Mouse (Mus musculus): ENCODE data around the gene Rec8. TPM values are rescaled to one million over a fixed set of nuclear protein-coding genes. Genes with fewer than 3 reads are reported as not detected.
A peak's percentile ranks its signal among the peaks of the same experiment; 100 is the strongest.

The Rec8 gene
- polyA plus RNA-seq, 1 experiment from 2014 or later = 2.6 TPM

GRCm38 (mm10) chr14:55589771-55590448, 27.9 kb upstream of the Rec8 start:
- Histone ChIP-seq H3K4me3 (replicated peaks; ENCODE audit: low read depth, low read length) (peak overlapping the region; percentile 90), H3K4me1 (ENCODE audit: control insufficient read depth, insufficient read depth, low read length) (peaks cover 18% of the 10 kb centered on the region), H3K4me2 (ENCODE audit: low read length) (peak overlapping the region; percentile 98), H3K27me3 (ENCODE audit: control insufficient read depth, insufficient read depth, low read length) (no peaks in the 10 kb centered on the region), H3K9ac (replicated peaks; ENCODE audit: low read length) (peak overlapping the region; percentile 88; the same call in 1 of the 2 replicates), H3K9me3 (ENCODE audit: control insufficient read depth, low read length) (no peaks in the 10 kb centered on the region), H3K27ac (replicated peaks; ENCODE audit: low read depth, low read length) (no peak overlapping the region), H3K36me3 (ENCODE audit: control insufficient read depth, insufficient read depth, low read length) (peaks cover 18% of the 10 kb centered on the region)
- DNase-seq = no peak
- 92% methylated on average over 11 of the region's 11 CpGs for WGBS
- ATAC-seq (ENCODE audit: low FRiP score, low TSS enrichment) = no peak

GRCm38 (mm10) chr14:55590748-55591330, 27.0 kb upstream of the Rec8 start, which contains the start of gene Psme2:
TSS of gene Psme2 (minus strand) at chr14:55591113.
- peak within 1 kb of the TSS; percentile 90 for H3K27ac ChIP-seq (replicated peaks; ENCODE audit: low read depth, low read length)
- H3K27me3 ChIP-seq (ENCODE audit: control insufficient read depth, insufficient read depth, low read length) = no peaks in the 10 kb centered on the region
- WGBS = under 1% methylated on average over 22 of the region's 22 CpGs
- DNase-seq (peak; percentile 94), ATAC-seq (ENCODE audit: low FRiP score, low TSS enrichment) (peak; percentile 95)
- H3K9ac ChIP-seq (replicated peaks; ENCODE audit: low read length) = peak within 1 kb of the TSS; percentile 88
- peaks cover 18% of the 10 kb centered on the region for H3K4me1 ChIP-seq (ENCODE audit: control insufficient read depth, insufficient read depth, low read length)
- peak within 1 kb of the TSS; percentile 90 for H3K4me3 ChIP-seq (replicated peaks; ENCODE audit: low read depth, low read length)
- H3K4me2 ChIP-seq (ENCODE audit: low read length) = peak within 1 kb of the TSS; percentile 98
- no peaks in the 10 kb centered on the region for H3K9me3 ChIP-seq (ENCODE audit: control insufficient read depth, low read length)
- H3K36me3 ChIP-seq (ENCODE audit: control insufficient read depth, insufficient read depth, low read length) = peaks cover 27% of the 10 kb centered on the region

GRCm38 (mm10) chr14:55591331-55591891, 26.4 kb upstream of the Rec8 start, which contains the start of gene Rnf31:
TSS of gene Rnf31 (plus strand) at chr14:55591708.
- ATAC-seq (ENCODE audit: low FRiP score, low TSS enrichment) (peak; percentile 89), DNase-seq (peak; percentile 93)
- Histone ChIP-seq H3K27ac (replicated peaks; ENCODE audit: low read depth, low read length) (peak within 1 kb of the TSS; percentile 90), H3K4me2 (ENCODE audit: low read length) (peak within 1 kb of the TSS; percentile 98), H3K9me3 (ENCODE audit: control insufficient read depth, low read length) (no peaks in the 10 kb centered on the region), H3K9ac (replicated peaks; ENCODE audit: low read length) (peak within 1 kb of the TSS; percentile 88), H3K4me3 (replicated peaks; ENCODE audit: low read depth, low read length) (peak within 1 kb of the TSS; percentile 90), H3K27me3 (ENCODE audit: control insufficient read depth, insufficient read depth, low read length) (no peaks in the 10 kb centered on the region), H3K36me3 (ENCODE audit: control insufficient read depth, insufficient read depth, low read length) (peaks cover 33% of the 10 kb centered on the region), H3K4me1 (ENCODE audit: control insufficient read depth, insufficient read depth, low read length) (peaks cover 18% of the 10 kb centered on the region)
- under 1% methylated on average over 33 of the region's 33 CpGs for WGBS

- Histone ChIP-seq H3K4me3 (replicated peaks; ENCODE audit: low read depth, low read length) (peak overlapping the region; percentile 90), H3K36me3 (ENCODE audit: control insufficient read depth, insufficient read depth, low read length) (peaks cover 37% of the 10 kb centered on the region), H3K4me1 (ENCODE audit: control insufficient read depth, insufficient read depth, low read length) (peaks cover 18% of the 10 kb centered on the region), H3K9ac (replicated peaks; ENCODE audit: low read length) (peak overlapping the region; percentile 88), H3K9me3 (ENCODE audit: control insufficient read depth, low read length) (no peaks in the 10 kb centered on the region), H3K4me2 (ENCODE audit: low read length) (peak overlapping the region; percentile 98), H3K27me3 (ENCODE audit: control insufficient read depth, insufficient read depth, low read length) (no peaks in the 10 kb centered on the region), H3K27ac (replicated peaks; ENCODE audit: low read depth, low read length) (peak overlapping the region; percentile 90; the same call in 1 of the 2 replicates)
- 10% methylated on average over 16 of the region's 16 CpGs for WGBS
- no peak for ATAC-seq (ENCODE audit: low FRiP score, low TSS enrichment)
- DNase-seq = no peak
Measured at GRCm38 (mm10) chr14:55592226-55592625, 25.6 kb upstream of the Rec8 start.

- peaks cover 65% of the 10 kb centered on the region for H3K36me3 ChIP-seq (ENCODE audit: control insufficient read depth, insufficient read depth, low read length)
Measured at GRCm38 (mm10) chr14:55596036-55596690, 21.7 kb upstream of the Rec8 start.

GRCm38 (mm10) chr14:55598521-55599390, 19.1 kb upstream of the Rec8 start:
- Histone ChIP-seq H3K4me1 (ENCODE audit: control insufficient read depth, insufficient read depth, low read length) (no peaks in the 10 kb centered on the region), H3K4me2 (ENCODE audit: low read length) (no peak overlapping the region), H3K36me3 (ENCODE audit: control insufficient read depth, insufficient read depth, low read length) (peaks cover 91% of the 10 kb centered on the region), H3K27me3 (ENCODE audit: control insufficient read depth, insufficient read depth, low read length) (no peaks in the 10 kb centered on the region), H3K9me3 (ENCODE audit: control insufficient read depth, low read length) (no peaks in the 10 kb centered on the region), H3K27ac (replicated peaks; ENCODE audit: low read depth, low read length) (no peak overlapping the region), H3K4me3 (replicated peaks; ENCODE audit: low read depth, low read length) (no peak overlapping the region), H3K9ac (replicated peaks; ENCODE audit: low read length) (no peak overlapping the region)
- 96% methylated on average over 21 of the region's 21 CpGs for WGBS
- ATAC-seq (ENCODE audit: low FRiP score, low TSS enrichment) (no peak), DNase-seq (no peak)

More at GRCm38 (mm10) chr14:55596036-55596690, 21.7 kb upstream of the Rec8 start:
- no peaks in the 10 kb centered on the region for H3K9me3 ChIP-seq (ENCODE audit: control insufficient read depth, low read length)
- peaks cover 11% of the 10 kb centered on the region for H3K4me1 ChIP-seq (ENCODE audit: control insufficient read depth, insufficient read depth, low read length)
- ATAC-seq (ENCODE audit: low FRiP score, low TSS enrichment) = no peak
- 70% methylated on average over 13 of the region's 13 CpGs for WGBS
- no peak overlapping the region for H3K4me3 ChIP-seq (replicated peaks; ENCODE audit: low read depth, low read length)
- H3K4me2 ChIP-seq (ENCODE audit: low read length) = no peak overlapping the region
- H3K27me3 ChIP-seq (ENCODE audit: control insufficient read depth, insufficient read depth, low read length) = no peaks in the 10 kb centered on the region
- no peak overlapping the region for H3K27ac ChIP-seq (replicated peaks; ENCODE audit: low read depth, low read length)
- H3K9ac ChIP-seq (replicated peaks; ENCODE audit: low read length) = no peak overlapping the region
- DNase-seq = no peak

GRCm38 (mm10) chr14:55603271-55603632, 14.6 kb upstream of the Rec8 start, which contains the start of gene Irf9:
TSS of gene Irf9 (plus strand) at chr14:55603571.
- no peak for ATAC-seq (ENCODE audit: low FRiP score, low TSS enrichment)
- H3K27ac ChIP-seq (replicated peaks; ENCODE audit: low read depth, low read length) = no peak within 1 kb of the TSS
- H3K4me3 ChIP-seq (replicated peaks; ENCODE audit: low read depth, low read length) = no peak within 1 kb of the TSS
- no peaks in the 10 kb centered on the region for H3K4me1 ChIP-seq (ENCODE audit: control insufficient read depth, insufficient read depth, low read length)
- no peak for DNase-seq
- H3K9ac ChIP-seq (replicated peaks; ENCODE audit: low read length) = peak within 1 kb of the TSS; percentile 36; the same call in 1 of the 2 replicates
- WGBS = 87% methylated on average over 7 of the region's 7 CpGs
- no peaks in the 10 kb centered on the region for H3K9me3 ChIP-seq (ENCODE audit: control insufficient read depth, low read length)
- H3K4me2 ChIP-seq (ENCODE audit: low read length) = peak within 1 kb of the TSS; percentile 28
- no peaks in the 10 kb centered on the region for H3K27me3 ChIP-seq (ENCODE audit: control insufficient read depth, insufficient read depth, low read length)
- peaks cover 89% of the 10 kb centered on the region for H3K36me3 ChIP-seq (ENCODE audit: control insufficient read depth, insufficient read depth, low read length)
